Mouse (Mus musculus): ENCODE measurements at regions not wholly inside any gene's neighbourhood (a gene's known extent, or its start where the extent isn't known, plus 50 kb on each side); places are given as distances from the start of the nearest gene placed in this dataset.

- no peak for TF ChIP-seq EP300 (IDR thresholded peaks at IDR 0.05; ENCODE audit: low read depth)
- no peak for TF ChIP-seq CTCF (IDR thresholded peaks at IDR 0.05; ENCODE audit: low read depth)
- H3K27ac ChIP-seq (ENCODE audit: low read depth), result no peak overlapping the region
- no peak overlapping the region for H3K9ac ChIP-seq (replicated peaks; ENCODE audit: low read depth, low read length)
- no peak overlapping the region for H3K4me2 ChIP-seq (ENCODE audit: low read depth, low read length)
- no peak overlapping the region for H3K4me3 ChIP-seq (ENCODE audit: low read depth, low read length)
- 79% methylated on average over 5 of the region's 5 CpGs for WGBS
- H3K27me3 ChIP-seq (ENCODE audit: control insufficient read depth, insufficient read depth, low read length), result no peaks in the 10 kb centered on the region
- H3K9me3 ChIP-seq (replicated peaks; ENCODE audit: control insufficient read depth, low read length), result no peaks in the 10 kb centered on the region
- DNase-seq (ENCODE audit: low spot score) (no peak), ATAC-seq (ENCODE audit: insufficient read depth, low read depth) (no peak)
- H3K36me3 ChIP-seq (replicated peaks; ENCODE audit: control insufficient read depth, insufficient read depth, low read length), result no peaks in the 10 kb centered on the region
- H3K4me1 ChIP-seq (ENCODE audit: control insufficient read depth, insufficient read depth), result no peaks in the 10 kb centered on the region
Measured at GRCm38 (mm10) chr6:101078294-101078693, 244.9 kb downstream of the Ppp4r2 start.

GRCm38 (mm10) chr6:101083676-101084075, 250.3 kb downstream of the Ppp4r2 start:
- Histone ChIP-seq H3K36me3 (replicated peaks; ENCODE audit: control insufficient read depth, insufficient read depth, low read length) (no peaks in the 10 kb centered on the region), H3K4me3 (ENCODE audit: low read depth, low read length) (no peak overlapping the region), H3K4me2 (ENCODE audit: low read depth, low read length) (no peak overlapping the region), H3K27ac (ENCODE audit: low read depth) (no peak overlapping the region), H3K27me3 (ENCODE audit: control insufficient read depth, insufficient read depth, low read length) (no peaks in the 10 kb centered on the region), H3K9me3 (replicated peaks; ENCODE audit: control insufficient read depth, low read length) (no peaks in the 10 kb centered on the region), H3K4me1 (ENCODE audit: control insufficient read depth, insufficient read depth) (no peaks in the 10 kb centered on the region), H3K9ac (replicated peaks; ENCODE audit: low read depth, low read length) (no peak overlapping the region)
- no peak for ATAC-seq (ENCODE audit: insufficient read depth, low read depth)
- no peak for DNase-seq (ENCODE audit: low spot score)
- TF ChIP-seq CTCF (IDR thresholded peaks at IDR 0.05; ENCODE audit: low read depth) (no peak), EP300 (IDR thresholded peaks at IDR 0.05; ENCODE audit: low read depth) (no peak)
- WGBS, result 51% methylated on average over 7 of the region's 7 CpGs

GRCm38 (mm10) chr6:101092179-101092578, 258.8 kb downstream of the Ppp4r2 start:
- no peaks in the 10 kb centered on the region for H3K9me3 ChIP-seq (replicated peaks; ENCODE audit: control insufficient read depth, low read length)
- no peak overlapping the region for H3K27ac ChIP-seq (ENCODE audit: low read depth)
- no peak for TF ChIP-seq CTCF (IDR thresholded peaks at IDR 0.05; ENCODE audit: low read depth)
- no peak for TF ChIP-seq EP300 (IDR thresholded peaks at IDR 0.05; ENCODE audit: low read depth)
- DNase-seq (ENCODE audit: low spot score), result no peak
- no peaks in the 10 kb centered on the region for H3K27me3 ChIP-seq (ENCODE audit: control insufficient read depth, insufficient read depth, low read length)
- no peak overlapping the region for H3K9ac ChIP-seq (replicated peaks; ENCODE audit: low read depth, low read length)
- 22% methylated on average over 10 of the region's 10 CpGs for WGBS
- H3K4me3 ChIP-seq (ENCODE audit: low read depth, low read length), result no peak overlapping the region
- H3K36me3 ChIP-seq (replicated peaks; ENCODE audit: control insufficient read depth, insufficient read depth, low read length), result no peaks in the 10 kb centered on the region
- no peak for ATAC-seq (ENCODE audit: insufficient read depth, low read depth)
- no peaks in the 10 kb centered on the region for H3K4me1 ChIP-seq (ENCODE audit: control insufficient read depth, insufficient read depth)
- H3K4me2 ChIP-seq (ENCODE audit: low read depth, low read length), result no peak overlapping the region
